Mouse (Mus musculus): Measurements from ENCODE around the gene Ksr1. TPM values are rescaled to one million over a fixed set of nuclear protein-coding genes. Genes with fewer than 3 reads are reported as not detected.

Ksr1 gene
- polyA plus RNA-seq, 1 experiment from 2014 or later: 0.67 TPM

DNA sequence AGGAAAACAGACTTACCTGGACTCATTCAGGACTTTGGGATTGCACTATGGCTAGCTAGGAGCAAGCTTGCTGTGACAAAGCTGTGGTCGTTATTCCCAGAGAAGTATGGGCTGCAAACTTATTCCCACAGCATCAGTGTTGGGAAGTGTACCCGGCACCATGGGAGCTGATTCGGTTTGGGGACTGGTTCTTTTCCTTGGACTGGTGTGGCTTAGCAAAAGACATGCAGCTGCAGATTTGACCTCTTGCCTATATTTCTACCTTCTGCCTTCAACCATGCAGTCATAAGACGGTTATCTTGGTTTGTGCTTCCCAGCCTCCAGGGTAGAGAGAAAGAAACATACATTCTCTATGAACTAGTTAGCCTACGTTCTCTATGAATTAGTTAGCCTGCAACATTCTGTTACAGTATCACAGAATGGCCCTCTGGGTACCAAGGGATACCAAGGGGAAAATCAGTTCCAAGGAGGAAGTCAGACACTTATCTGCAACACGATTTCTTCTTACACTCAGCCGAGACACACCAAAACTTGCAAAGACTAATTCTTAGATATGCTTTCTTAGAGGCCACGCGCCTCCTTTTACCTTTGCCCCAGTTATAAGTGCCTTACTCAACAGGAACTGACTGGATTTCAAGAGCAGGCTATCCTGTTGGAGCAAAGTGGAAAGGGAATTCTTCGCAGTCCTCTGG is 159.8 kb downstream of the Ksr1 start:
- peak; percentile 41 for DNase-seq (ENCODE audit: low spot score)
- no peaks in the 10 kb centered on the region for H3K9me3 ChIP-seq (ENCODE audit: control insufficient read depth, low read length)
- no peak for ATAC-seq (ENCODE audit: low FRiP score, low TSS enrichment)
- H3K9ac ChIP-seq (ENCODE audit: low read length): no peak overlapping the region
- TF ChIP-seq CTCF (IDR thresholded peaks at IDR 0.05; ENCODE audit: low read depth) (no peak), EP300 (optimal IDR thresholded peaks at IDR 0.05) (no peak)
- H3K4me1 ChIP-seq (replicated peaks; ENCODE audit: control insufficient read depth, insufficient read depth): peaks cover 2% of the 10 kb centered on the region; the same call in 1 of the 2 replicates
- H3K36me3 ChIP-seq (ENCODE audit: control insufficient read depth, insufficient read depth, low read length): no peaks in the 10 kb centered on the region
- 79% methylated on average over 10 of the region's 10 CpGs for WGBS
- H3K4me2 ChIP-seq (replicated peaks; ENCODE audit: low read depth): no peak overlapping the region
- H3K27ac ChIP-seq (replicated peaks): peak overlapping the region; percentile 56
- no peak overlapping the region for H3K4me3 ChIP-seq (ENCODE audit: low read depth, low read length)
- H3K27me3 ChIP-seq (ENCODE audit: control insufficient read depth, insufficient read depth, low read length): no peaks in the 10 kb centered on the region

DNA sequence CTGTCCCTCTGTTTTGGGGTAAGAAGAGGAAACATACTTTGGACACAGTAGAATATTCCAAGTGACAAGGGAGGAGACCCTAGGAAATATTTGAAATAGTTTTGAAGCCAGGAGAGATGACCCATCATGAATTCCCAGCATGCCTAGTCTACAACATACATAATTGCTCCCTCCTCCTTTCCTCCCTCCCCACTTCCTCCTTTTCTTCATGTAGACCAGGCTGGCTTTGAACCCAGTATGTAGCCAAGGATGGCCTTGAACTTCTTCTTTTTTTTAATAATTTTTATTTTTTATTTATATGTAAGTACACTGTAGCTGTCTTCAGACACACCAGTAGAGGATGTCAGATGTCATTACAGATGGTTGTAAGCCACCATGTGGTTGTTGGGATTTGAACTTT is 160.7 kb downstream of the Ksr1 start:
- TF ChIP-seq EP300 (optimal IDR thresholded peaks at IDR 0.05) (no peak), CTCF (IDR thresholded peaks at IDR 0.05; ENCODE audit: low read depth) (no peak)
- H3K9me3 ChIP-seq (ENCODE audit: control insufficient read depth, low read length): no peaks in the 10 kb centered on the region

DNA sequence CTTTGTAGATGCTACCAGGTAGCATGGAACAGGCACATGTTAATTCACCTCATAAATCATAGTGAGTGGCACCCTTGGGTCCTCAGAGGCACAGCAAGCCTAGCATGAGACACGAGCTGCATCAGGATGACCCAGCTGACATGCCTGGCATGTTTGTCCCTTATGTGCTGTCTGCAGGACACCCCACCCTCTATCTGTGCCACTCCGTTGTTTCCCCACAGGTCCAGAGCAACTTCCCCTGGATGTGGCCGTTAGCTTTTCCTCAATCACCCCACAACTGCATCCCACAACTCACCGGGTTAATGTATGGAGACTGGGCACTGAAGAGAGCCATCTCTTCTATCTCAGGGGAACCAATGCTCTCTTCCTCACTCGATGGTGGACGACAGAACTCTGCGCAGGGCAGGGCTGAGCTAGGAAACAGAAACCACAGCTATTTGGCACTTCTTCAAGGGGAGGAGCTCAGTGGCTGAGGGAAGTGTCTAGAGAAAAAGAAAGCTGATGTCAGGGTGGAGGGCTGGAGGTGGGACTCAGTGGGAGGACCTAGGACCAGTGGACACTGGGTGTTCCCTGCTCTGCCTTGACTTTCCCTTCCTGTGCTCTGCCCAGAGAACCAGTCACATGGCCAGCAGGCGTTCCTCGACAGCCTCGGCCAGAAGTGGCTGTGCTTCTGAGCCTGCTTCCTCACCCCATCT is 161.6 kb downstream of the Ksr1 start, which contains the start of gene Lgals9:
Lgals9 (minus strand) TSS at position 464 of the 695 bp plus-strand sequence.
- TF ChIP-seq CTCF (IDR thresholded peaks at IDR 0.05; ENCODE audit: low read depth) (no peak), EP300 (optimal IDR thresholded peaks at IDR 0.05) (no peak)
- Histone ChIP-seq H3K9ac (ENCODE audit: low read length) (peak within 1 kb of the TSS; percentile 38), H3K4me3 (ENCODE audit: low read depth, low read length) (peak within 1 kb of the TSS; percentile 40), H3K36me3 (ENCODE audit: control insufficient read depth, insufficient read depth, low read length) (no peaks in the 10 kb centered on the region), H3K27me3 (ENCODE audit: control insufficient read depth, insufficient read depth, low read length) (no peaks in the 10 kb centered on the region), H3K27ac (replicated peaks) (peak within 1 kb of the TSS; percentile 73), H3K9me3 (ENCODE audit: control insufficient read depth, low read length) (no peaks in the 10 kb centered on the region), H3K4me1 (replicated peaks; ENCODE audit: control insufficient read depth, insufficient read depth) (peaks cover 2% of the 10 kb centered on the region; the same call in 1 of the 2 replicates), H3K4me2 (replicated peaks; ENCODE audit: low read depth) (peak within 1 kb of the TSS; percentile 53)
- peak; percentile 88 for ATAC-seq (ENCODE audit: low FRiP score, low TSS enrichment)
- peak; percentile 82 for DNase-seq (ENCODE audit: low spot score)
- WGBS: 34% methylated on average over 10 of the region's 10 CpGs

More for the DNA sequence above, 160.7 kb downstream of the Ksr1 start:
- Histone ChIP-seq H3K4me2 (replicated peaks; ENCODE audit: low read depth) (no peak overlapping the region; the same call in 1 of the 2 replicates), H3K4me1 (replicated peaks; ENCODE audit: control insufficient read depth, insufficient read depth) (peaks cover 2% of the 10 kb centered on the region; the same call in 1 of the 2 replicates), H3K36me3 (ENCODE audit: control insufficient read depth, insufficient read depth, low read length) (no peaks in the 10 kb centered on the region), H3K4me3 (ENCODE audit: low read depth, low read length) (no peak overlapping the region), H3K27me3 (ENCODE audit: control insufficient read depth, insufficient read depth, low read length) (no peaks in the 10 kb centered on the region), H3K27ac (replicated peaks) (peak overlapping the region; percentile 53), H3K9ac (ENCODE audit: low read length) (peak overlapping the region; percentile 31; the same call in 1 of the 2 replicates)
- DNase-seq (ENCODE audit: low spot score): no peak
- ATAC-seq (ENCODE audit: low FRiP score, low TSS enrichment): no peak

DNA sequence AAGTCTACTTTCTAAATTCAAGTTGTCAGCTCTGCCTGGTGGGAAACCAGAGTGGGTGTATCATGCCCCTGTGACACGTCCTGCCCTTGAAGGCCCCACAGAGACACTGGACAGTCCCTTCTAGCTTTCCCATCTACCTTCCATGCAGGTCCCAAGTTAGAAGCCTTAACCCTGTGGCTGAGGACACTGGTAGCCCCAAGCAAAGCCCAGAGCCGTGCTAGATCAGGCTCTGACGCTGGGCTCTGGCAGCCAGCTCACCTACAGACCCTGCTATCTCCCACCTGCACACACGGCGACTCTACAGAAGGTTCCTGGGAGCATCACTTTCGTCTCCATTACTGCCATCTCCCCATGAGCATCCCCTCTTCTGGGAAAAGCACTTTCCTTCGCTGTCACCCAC is 162.7 kb downstream of the Ksr1 start:
- 82% methylated on average over 7 of the region's 7 CpGs for WGBS
- ATAC-seq (ENCODE audit: low FRiP score, low TSS enrichment): no peak
- Histone ChIP-seq H3K36me3 (ENCODE audit: control insufficient read depth, insufficient read depth, low read length) (no peaks in the 10 kb centered on the region), H3K4me3 (ENCODE audit: low read depth, low read length) (peak overlapping the region; percentile 40), H3K27ac (replicated peaks) (peak overlapping the region; percentile 73), H3K4me1 (replicated peaks; ENCODE audit: control insufficient read depth, insufficient read depth) (peaks cover 2% of the 10 kb centered on the region; the same call in 1 of the 2 replicates), H3K27me3 (ENCODE audit: control insufficient read depth, insufficient read depth, low read length) (no peaks in the 10 kb centered on the region), H3K9ac (ENCODE audit: low read length) (peak overlapping the region; percentile 38), H3K4me2 (replicated peaks; ENCODE audit: low read depth) (peak overlapping the region; percentile 53), H3K9me3 (ENCODE audit: control insufficient read depth, low read length) (no peaks in the 10 kb centered on the region)
- peak; percentile 15 for DNase-seq (ENCODE audit: low spot score)
- TF ChIP-seq CTCF (IDR thresholded peaks at IDR 0.05; ENCODE audit: low read depth) (no peak), EP300 (optimal IDR thresholded peaks at IDR 0.05) (no peak)

DNA sequence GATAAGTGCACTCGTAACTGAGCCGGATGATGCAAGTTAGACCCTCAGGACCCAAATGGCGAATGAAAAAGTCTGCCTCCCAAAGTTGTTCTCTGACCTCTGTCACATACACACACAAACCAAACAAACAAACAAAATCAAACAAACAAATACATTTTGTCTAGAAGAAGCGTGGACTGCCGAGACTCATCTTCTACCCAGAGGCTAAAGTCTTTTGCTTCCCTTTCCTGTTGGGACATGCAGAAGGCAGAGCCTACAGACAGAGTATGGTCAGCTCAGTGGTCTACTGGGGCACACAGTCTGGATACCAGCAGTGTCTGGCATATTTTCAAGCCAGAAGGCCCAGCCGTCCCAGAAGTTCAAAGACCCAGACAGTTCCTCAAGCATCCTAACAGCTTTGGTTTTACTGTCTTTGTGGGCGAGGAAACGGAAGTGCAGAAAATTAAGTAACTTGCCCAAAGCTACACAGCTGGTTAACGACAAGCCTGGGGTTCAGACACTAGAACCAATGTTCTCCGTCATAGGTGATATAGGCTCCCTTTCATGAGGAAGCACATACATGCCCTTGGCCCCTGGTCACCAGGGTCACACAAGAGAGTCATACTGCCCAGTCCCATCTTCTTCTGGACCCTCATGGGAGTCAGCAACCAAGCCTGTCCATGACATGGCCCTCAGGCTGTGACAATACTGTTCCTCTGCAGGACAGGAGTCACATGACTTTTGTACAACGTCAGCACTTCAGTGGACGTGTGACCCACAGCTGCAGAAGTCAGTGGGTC is 163.5 kb downstream of the Ksr1 start:
- peak overlapping the region; percentile 71 for H3K27ac ChIP-seq (replicated peaks)
- peak; percentile 39 for DNase-seq (ENCODE audit: low spot score)

More for the DNA sequence above, 163.5 kb downstream of the Ksr1 start:
- H3K9ac ChIP-seq (ENCODE audit: low read length): peak overlapping the region; percentile 23; the same call in 1 of the 2 replicates
- WGBS: 55% methylated on average over 12 of the region's 12 CpGs
- H3K4me3 ChIP-seq (ENCODE audit: low read depth, low read length): peak overlapping the region; percentile 40; the same call in 1 of the 2 replicates
- no peaks in the 10 kb centered on the region for H3K27me3 ChIP-seq (ENCODE audit: control insufficient read depth, insufficient read depth, low read length)
- H3K36me3 ChIP-seq (ENCODE audit: control insufficient read depth, insufficient read depth, low read length): no peaks in the 10 kb centered on the region
- H3K4me2 ChIP-seq (replicated peaks; ENCODE audit: low read depth): peak overlapping the region; percentile 53
- ATAC-seq (ENCODE audit: low FRiP score, low TSS enrichment): peak; percentile 6; the same call in 1 of the 2 replicates
- peaks cover 2% of the 10 kb centered on the region; the same call in 1 of the 2 replicates for H3K4me1 ChIP-seq (replicated peaks; ENCODE audit: control insufficient read depth, insufficient read depth)
- TF ChIP-seq CTCF (IDR thresholded peaks at IDR 0.05; ENCODE audit: low read depth): no peak
- H3K9me3 ChIP-seq (ENCODE audit: control insufficient read depth, low read length): no peaks in the 10 kb centered on the region
